Mouse (Mus musculus): ENCODE data around the gene Phc3. TPM values are rescaled to one million over a fixed set of nuclear protein-coding genes. Genes with fewer than 3 reads are reported as not detected.

Phc3 gene
- polyA plus RNA-seq, 1 experiment from 2014 or later: 8.9 TPM

GRCm38 (mm10) chr3:30995899-30996687 is 26.9 kb upstream of the Phc3 start:
- ATAC-seq (ENCODE audit: low FRiP score): peak; percentile 75
- peak overlapping the region; percentile 84 for H3K9ac ChIP-seq (replicated peaks)
- 1% methylated on average over 37 of the region's 49 CpGs for WGBS

GRCm38 (mm10) chr3:30995283-30995898 is 26.2 kb upstream of the Phc3 start, which contains the start of gene Prkci:
Gene Prkci, plus strand, starts transcription at chr3:30995747.
- Histone ChIP-seq H3K4me1 (peaks cover 34% of the 10 kb centered on the region), H3K4me3 (replicated peaks) (peak within 1 kb of the TSS; percentile 74), H3K27ac (replicated peaks) (peak within 1 kb of the TSS; percentile 85), H3K9me3 (replicated peaks) (no peaks in the 10 kb centered on the region), H3K4me2 (peak within 1 kb of the TSS; percentile 60), H3K27me3 (replicated peaks) (no peaks in the 10 kb centered on the region), H3K36me3 (no peaks in the 10 kb centered on the region), H3K9ac (replicated peaks) (peak within 1 kb of the TSS; percentile 84)
- whole genome bisulfite sequencing: under 1% methylated on average over 48 of the region's 50 CpGs
- peak; percentile 99 for ATAC-seq (ENCODE audit: low FRiP score)

More at GRCm38 (mm10) chr3:30995899-30996687, 26.9 kb upstream of the Phc3 start:
- Histone ChIP-seq H3K4me2 (peak overlapping the region; percentile 60), H3K4me1 (peaks cover 35% of the 10 kb centered on the region), H3K36me3 (no peaks in the 10 kb centered on the region), H3K9me3 (replicated peaks) (no peaks in the 10 kb centered on the region), H3K27ac (replicated peaks) (peak overlapping the region; percentile 85), H3K4me3 (replicated peaks) (peak overlapping the region; percentile 74), H3K27me3 (replicated peaks) (no peaks in the 10 kb centered on the region)

- Histone ChIP-seq H3K4me2 (peak overlapping the region; percentile 60), H3K9me3 (replicated peaks) (no peaks in the 10 kb centered on the region), H3K27ac (replicated peaks) (peak overlapping the region; percentile 85), H3K9ac (replicated peaks) (peak overlapping the region; percentile 84), H3K4me3 (replicated peaks) (peak overlapping the region; percentile 74), H3K36me3 (no peaks in the 10 kb centered on the region), H3K27me3 (replicated peaks) (no peaks in the 10 kb centered on the region), H3K4me1 (peaks cover 29% of the 10 kb centered on the region)
- no peak for ATAC-seq (ENCODE audit: low FRiP score)
- 25% methylated on average over 6 of the region's 6 CpGs for WGBS
Observed at GRCm38 (mm10) chr3:30994859-30995258, 25.6 kb upstream of the Phc3 start.

DNA sequence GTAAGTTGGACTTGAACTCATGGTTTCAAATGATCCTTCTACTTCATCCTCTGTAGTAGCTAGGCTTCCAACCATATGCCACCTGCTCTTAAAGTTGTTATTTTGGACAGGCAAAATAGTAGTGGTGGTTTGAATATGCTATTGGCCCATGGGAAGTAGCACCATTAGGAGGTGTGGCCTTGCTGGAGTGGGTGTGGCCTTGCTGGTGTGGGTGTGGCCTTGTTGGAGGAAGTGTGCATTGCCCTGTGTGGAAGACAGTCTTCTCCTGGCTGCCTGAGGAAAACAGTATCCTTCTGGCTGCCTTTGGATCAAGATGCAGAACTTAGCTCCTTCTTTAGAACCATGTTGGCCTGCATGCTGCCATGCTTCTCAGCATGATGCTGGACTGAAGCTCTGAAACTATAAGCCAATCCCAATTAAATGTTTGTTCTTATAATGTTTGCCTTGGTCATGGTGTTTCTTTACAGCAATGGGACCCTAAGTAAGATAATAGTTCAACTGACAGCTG is 23.9 kb upstream of the Phc3 start:
- no peak for ATAC-seq (ENCODE audit: low FRiP score)
- H3K9ac ChIP-seq (replicated peaks): no peak overlapping the region
- H3K4me1 ChIP-seq: peaks cover 18% of the 10 kb centered on the region
- no peak overlapping the region for H3K4me2 ChIP-seq
- H3K4me3 ChIP-seq (replicated peaks): no peak overlapping the region
- H3K27me3 ChIP-seq (replicated peaks): no peaks in the 10 kb centered on the region
- H3K27ac ChIP-seq (replicated peaks): no peak overlapping the region
- H3K36me3 ChIP-seq: no peaks in the 10 kb centered on the region
- H3K9me3 ChIP-seq (replicated peaks): no peaks in the 10 kb centered on the region

DNA sequence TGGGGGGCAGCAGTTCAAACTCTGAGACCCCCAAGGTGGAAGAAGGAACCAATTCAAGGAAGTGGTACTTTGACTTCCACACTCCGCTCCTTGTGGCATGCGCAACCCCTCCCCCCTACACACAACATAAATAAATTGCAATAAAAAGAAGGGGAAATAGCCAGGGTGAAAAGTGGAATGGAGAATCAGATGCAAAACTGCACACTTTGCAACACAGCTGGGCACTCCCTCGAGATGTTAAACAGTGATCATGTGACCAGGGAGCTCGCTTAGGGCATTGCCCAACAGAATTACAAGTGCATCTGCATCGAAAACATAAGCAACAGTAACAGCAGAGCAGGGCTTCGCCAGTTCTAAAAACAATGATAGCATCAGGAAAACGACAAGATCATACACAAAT is 22.9 kb upstream of the Phc3 start:
- WGBS: 84% methylated on average over 7 of the region's 7 CpGs
- no peak overlapping the region for H3K27ac ChIP-seq (replicated peaks)
- peaks cover 16% of the 10 kb centered on the region for H3K4me1 ChIP-seq
- H3K9ac ChIP-seq (replicated peaks): no peak overlapping the region
- no peaks in the 10 kb centered on the region for H3K9me3 ChIP-seq (replicated peaks)
- no peak overlapping the region for H3K4me2 ChIP-seq
- no peak overlapping the region for H3K4me3 ChIP-seq (replicated peaks)
- H3K36me3 ChIP-seq: no peaks in the 10 kb centered on the region
- no peak for ATAC-seq (ENCODE audit: low FRiP score)
- no peaks in the 10 kb centered on the region for H3K27me3 ChIP-seq (replicated peaks)

DNA sequence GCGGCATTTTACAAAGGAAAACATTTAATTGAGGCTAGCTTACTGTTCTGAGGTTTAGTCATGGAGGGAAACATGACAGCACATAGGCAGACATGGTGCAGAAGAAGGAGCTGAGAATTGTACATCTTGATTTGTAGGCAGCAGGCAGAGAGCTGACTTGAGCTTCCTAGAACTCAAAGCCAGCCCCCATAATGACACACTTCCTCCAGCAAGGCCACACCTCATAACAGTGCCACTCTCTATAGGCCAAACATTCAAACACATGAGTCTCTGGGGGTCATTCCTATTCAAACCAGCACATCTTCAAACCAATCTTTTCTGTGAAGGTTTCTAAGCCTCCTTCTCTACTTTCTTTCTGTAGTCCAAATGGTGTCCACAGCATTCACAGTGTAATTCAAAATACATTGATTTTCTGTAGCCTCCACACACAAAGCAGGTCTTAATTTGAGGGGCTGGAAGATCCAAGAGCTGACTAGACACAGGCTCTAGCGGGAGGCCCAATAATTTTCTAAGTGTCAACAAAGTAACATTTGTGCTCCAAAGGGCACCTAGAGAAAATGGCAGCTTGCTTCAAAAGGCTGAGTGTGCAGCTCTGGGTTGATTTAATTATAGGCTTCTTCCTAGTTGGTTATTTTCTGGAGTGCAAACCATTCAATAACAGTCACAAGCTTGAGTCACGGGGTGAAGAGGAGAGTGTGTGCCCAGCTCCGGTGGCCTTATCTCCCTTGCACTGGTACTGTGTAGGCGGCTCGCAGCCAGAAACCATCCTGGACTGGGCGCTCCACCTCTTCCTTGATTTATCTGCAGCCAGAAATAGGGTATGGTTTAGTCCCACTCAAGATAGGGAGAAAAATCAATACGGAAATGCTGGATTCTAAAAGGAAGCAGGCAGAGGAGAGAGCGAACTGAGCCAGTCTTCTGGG is 18.4 kb upstream of the Phc3 start:
- H3K36me3 ChIP-seq: no peaks in the 10 kb centered on the region
- no peak overlapping the region for H3K27ac ChIP-seq (replicated peaks)
- H3K4me1 ChIP-seq: no peaks in the 10 kb centered on the region
- no peak overlapping the region for H3K4me2 ChIP-seq
- 87% methylated on average over 9 of the region's 9 CpGs for WGBS
- no peak for ATAC-seq (ENCODE audit: low FRiP score)
- H3K9ac ChIP-seq (replicated peaks): no peak overlapping the region
- no peaks in the 10 kb centered on the region for H3K27me3 ChIP-seq (replicated peaks)
- no peaks in the 10 kb centered on the region for H3K9me3 ChIP-seq (replicated peaks)
- H3K4me3 ChIP-seq (replicated peaks): no peak overlapping the region

GRCm38 (mm10) chr3:30982924-30983536 is 13.8 kb upstream of the Phc3 start:
- Histone ChIP-seq H3K4me2 (no peak overlapping the region), H3K4me3 (replicated peaks) (no peak overlapping the region), H3K9ac (replicated peaks) (no peak overlapping the region), H3K36me3 (no peaks in the 10 kb centered on the region), H3K9me3 (replicated peaks) (no peaks in the 10 kb centered on the region), H3K27me3 (replicated peaks) (no peaks in the 10 kb centered on the region), H3K4me1 (no peaks in the 10 kb centered on the region), H3K27ac (replicated peaks) (no peak overlapping the region)
- ATAC-seq (ENCODE audit: low FRiP score): no peak
- 51% methylated on average over 8 of the region's 8 CpGs for WGBS

GRCm38 (mm10) chr3:30981616-30982380 is 12.6 kb upstream of the Phc3 start:
- Histone ChIP-seq H3K4me3 (replicated peaks) (no peak overlapping the region), H3K9ac (replicated peaks) (no peak overlapping the region), H3K4me1 (no peaks in the 10 kb centered on the region), H3K27me3 (replicated peaks) (no peaks in the 10 kb centered on the region), H3K9me3 (replicated peaks) (no peaks in the 10 kb centered on the region), H3K36me3 (no peaks in the 10 kb centered on the region), H3K4me2 (no peak overlapping the region), H3K27ac (replicated peaks) (no peak overlapping the region)
- 76% methylated on average over 5 of the region's 5 CpGs for WGBS
- ATAC-seq (ENCODE audit: low FRiP score): no peak

- Histone ChIP-seq H3K9ac (replicated peaks) (no peak overlapping the region), H3K4me1 (no peaks in the 10 kb centered on the region), H3K27me3 (replicated peaks) (no peaks in the 10 kb centered on the region), H3K4me3 (replicated peaks) (no peak overlapping the region), H3K36me3 (no peaks in the 10 kb centered on the region), H3K4me2 (no peak overlapping the region), H3K9me3 (replicated peaks) (no peaks in the 10 kb centered on the region), H3K27ac (replicated peaks) (no peak overlapping the region)
- no peak for ATAC-seq (ENCODE audit: low FRiP score)
- WGBS: 57% methylated on average over 1 of the region's 1 CpGs
Observed at GRCm38 (mm10) chr3:30976991-30977603, 7.9 kb upstream of the Phc3 start.

GRCm38 (mm10) chr3:30975102-30975754 is 6.0 kb upstream of the Phc3 start:
- H3K9ac ChIP-seq (replicated peaks): no peak overlapping the region
- no peaks in the 10 kb centered on the region for H3K9me3 ChIP-seq (replicated peaks)
- no peaks in the 10 kb centered on the region for H3K36me3 ChIP-seq
- no peaks in the 10 kb centered on the region for H3K27me3 ChIP-seq (replicated peaks)
- no peaks in the 10 kb centered on the region for H3K4me1 ChIP-seq
- WGBS: 43% methylated on average over 9 of the region's 9 CpGs
- no peak overlapping the region for H3K4me3 ChIP-seq (replicated peaks)
- 0 out of 2 replicates have a peak, but pooled peaks have one; percentile 45 for ATAC-seq (ENCODE audit: low FRiP score)
- H3K27ac ChIP-seq (replicated peaks): no peak overlapping the region
- H3K4me2 ChIP-seq: no peak overlapping the region
